In genomic region chr15:10750339-10750738, GRCm38 (mm10) we compare ENCODE assay signal across 23 mouse cellular contexts. TPM values are rescaled to one million over a fixed set of nuclear protein-coding genes. Genes with fewer than 3 reads are reported as not detected.
DNase-seq lines count a peak whose midpoint lies in the region; ATAC-seq and TF ChIP-seq lines count a peak whose summit lies in the region.
"Had no signal": no experiment of that assay in that cellular context is flagged by ENCODE, and none has a peak within 500 bp of the region (broad histone marks: within the 10 kb centered on the region; RNA-seq: fewer than 3 reads in every experiment).

No protein-coding gene starts in this region.

- no peak for ATAC-seq in intestine, embryonic 14.5 days (replicated peaks; ENCODE audit: low FRiP score, low TSS enrichment, low read depth)
- ATAC-seq in intestine, postnatal 0 days = no peak
- ATAC-seq: CD4-positive, CD25-positive, alpha-beta regulatory T cell, adult 4 months; forebrain, embryonic 15.5 days had no signal

- TF ChIP-seq CTCF in intestine, postnatal 0 days (IDR thresholded peaks at IDR 0.05; ENCODE audit: low read depth) = no peak

- no peak overlapping the region for H3K9ac ChIP-seq in intestine, embryonic 14.5 days (ENCODE audit: low read length)
- no peak overlapping the region for H3K9ac ChIP-seq in intestine, postnatal 0 days (ENCODE audit: low read depth, low read length)
- H3K9ac ChIP-seq: embryonic facial prominence, embryonic 15.5 days; forebrain, embryonic 15.5 days; hindbrain, embryonic 14.5 days had no signal

- no peaks in the 10 kb centered on the region for H3K4me1 ChIP-seq in intestine, embryonic 14.5 days (replicated peaks; ENCODE audit: control insufficient read depth, insufficient read depth, low read length)
- no peaks in the 10 kb centered on the region for H3K4me1 ChIP-seq in intestine, postnatal 0 days (replicated peaks; ENCODE audit: control insufficient read depth, insufficient read depth, low read length)

- H3K4me3 ChIP-seq in intestine, embryonic 14.5 days (ENCODE audit: low read depth, low read length) = no peak overlapping the region
- no peak overlapping the region for H3K4me3 ChIP-seq in intestine, postnatal 0 days (ENCODE audit: low read depth, low read length)
- H3K4me3 ChIP-seq: embryonic facial prominence, embryonic 15.5 days; forebrain, embryonic 15.5 days; heart, embryonic 10.5 days had no signal

- DNase-seq in intestine, embryonic 14.5 days (ENCODE audit: low spot score) = peak; percentile 9
- peak; percentile 54 for DNase-seq in right cerebral cortex, adult 18-20 months
- no peak for DNase-seq in right cerebral cortex, postnatal 14 days
- DNase-seq in left cerebral cortex, postnatal 36 days (ENCODE audit: low spot score in 2 of 2) = peak; percentile 8
- DNase-seq in telencephalon, adult 2 months (ENCODE audit: low read depth, low spot score) = peak; percentile 94
- DNase-seq in thymus, postnatal 36 days = no peak
- DNase-seq: adrenal gland, adult 8-10 months; adrenal gland, postnatal 36 days; cerebellum, adult 11 months; cerebellum, adult 8-10 months; cerebellum, postnatal 14 days; embryo, embryonic 11 days; gastrocnemius, postnatal 36 days; heart, adult 18-20 months; heart, postnatal 10 days; heart, postnatal 4 days had no signal

- 77% methylated on average over 2 of the region's 2 CpGs for WGBS in intestine, embryonic 14.5 days
- WGBS in intestine, postnatal 0 days = 88% methylated on average over 2 of the region's 2 CpGs

- no peak overlapping the region for H3K27ac ChIP-seq in intestine, embryonic 14.5 days (ENCODE audit: low read depth)
- no peak overlapping the region for H3K27ac ChIP-seq in intestine, postnatal 0 days (ENCODE audit: low read depth, low read length)
- H3K27ac ChIP-seq: embryonic facial prominence, embryonic 15.5 days; forebrain, embryonic 15.5 days; heart, embryonic 10.5 days; hindbrain, embryonic 14.5 days had no signal

- H3K9me3 ChIP-seq in intestine, embryonic 14.5 days (ENCODE audit: control insufficient read depth, low read length) = no peaks in the 10 kb centered on the region
- H3K9me3 ChIP-seq in intestine, postnatal 0 days (ENCODE audit: control insufficient read depth) = no peaks in the 10 kb centered on the region
- H3K9me3 ChIP-seq: embryonic facial prominence, embryonic 15.5 days; forebrain, embryonic 15.5 days; G1E; heart, embryonic 10.5 days had no signal

- H3K36me3 ChIP-seq in intestine, embryonic 14.5 days (ENCODE audit: control insufficient read depth, insufficient read depth, low read length) = no peaks in the 10 kb centered on the region
- no peaks in the 10 kb centered on the region for H3K36me3 ChIP-seq in intestine, postnatal 0 days (ENCODE audit: control insufficient read depth, insufficient read depth)
- H3K36me3 ChIP-seq: embryonic facial prominence, embryonic 15.5 days; forebrain, embryonic 15.5 days; G1E; heart, embryonic 10.5 days had no signal

- no peaks in the 10 kb centered on the region for H3K27me3 ChIP-seq in intestine, embryonic 14.5 days (replicated peaks; ENCODE audit: control insufficient read depth, insufficient read depth, low read length)
- H3K27me3 ChIP-seq in intestine, postnatal 0 days (replicated peaks; ENCODE audit: control insufficient read depth, insufficient read depth, low read length) = no peaks in the 10 kb centered on the region
- H3K27me3 ChIP-seq: embryonic facial prominence, embryonic 15.5 days; forebrain, embryonic 15.5 days had no signal

- no peak overlapping the region for H3K4me2 ChIP-seq in intestine, embryonic 14.5 days (ENCODE audit: low read length)
- no peak overlapping the region for H3K4me2 ChIP-seq in intestine, postnatal 0 days (replicated peaks; ENCODE audit: low read depth)
- H3K4me2 ChIP-seq: embryonic facial prominence, embryonic 15.5 days; forebrain, embryonic 15.5 days; hindbrain, embryonic 14.5 days had no signal

- intact Hi-C loops in left cerebral cortex, postnatal 36 days (cut with DNase I) = loop anchor here (2.0 kb wide), 1 partner anchor 90 kb away; no protein-coding TSS in a partner anchor

RNA-seq across cellular contexts. Expression of gene Rai14, which starts 35.9 kb away (rescaled TPM):
- 20.4 and 25.9 TPM in 2 replicates for polyA plus RNA-seq in intestine, embryonic 14.5 days (2014; fragmentation: Nextera tagmentation; extraction: Ambion mirVana)
- 6.2 and 6.9 TPM in 2 replicates for polyA plus RNA-seq in intestine, postnatal 0 days (2015; fragmentation: Nextera tagmentation; extraction: Ambion mirVana)
- total RNA-seq in left cerebral cortex, postnatal 36 days (2021) = 1 to 10 TPM; 8.0 to 10.0 TPM
- polyA plus RNA-seq: G1E had no signal

Comparison
In these comparisons a context has a peak if more than half of its experiments do, and no peak if none do; other contexts are left out.
1. DNase-seq: peak in intestine, embryonic 14.5 days (single experiment), right cerebral cortex, adult 18-20 months (single experiment), left cerebral cortex, postnatal 36 days (2 of 2) and telencephalon, adult 2 months (single experiment); none in right cerebral cortex, postnatal 14 days (single experiment) and thymus, postnatal 36 days (0 of 2).